Mouse (Mus musculus) heart, adult 2 months (tissue): ENCODE measurements around the gene Tex44.

Source experiments
- CTCF ChIP-seq: fragments of 200-600 bp; IDR thresholded peaks from 2 replicates; pipeline ENCODE4 v1.8.1; 2022; ENCODE audit warnings: antibody characterized with exemption, mild to moderate bottlenecking, moderate library complexity
- EP300 ChIP-seq: fragments of 200-500 bp; IDR thresholded peaks from 2 replicates; pipeline ENCODE4 v1.6.1; 2011; ENCODE audit warnings: low read depth, low read length, control low read depth; ENCODE audit not compliant: insufficient read depth
- POLR2A ChIP-seq: fragments of 200-500 bp; IDR thresholded peaks from 2 replicates; pipeline ENCODE4 v1.6.1; 2011; ENCODE audit warnings: mild to moderate bottlenecking, low read depth, low read length, control low read depth; ENCODE audit not compliant: insufficient read depth

DNA sequence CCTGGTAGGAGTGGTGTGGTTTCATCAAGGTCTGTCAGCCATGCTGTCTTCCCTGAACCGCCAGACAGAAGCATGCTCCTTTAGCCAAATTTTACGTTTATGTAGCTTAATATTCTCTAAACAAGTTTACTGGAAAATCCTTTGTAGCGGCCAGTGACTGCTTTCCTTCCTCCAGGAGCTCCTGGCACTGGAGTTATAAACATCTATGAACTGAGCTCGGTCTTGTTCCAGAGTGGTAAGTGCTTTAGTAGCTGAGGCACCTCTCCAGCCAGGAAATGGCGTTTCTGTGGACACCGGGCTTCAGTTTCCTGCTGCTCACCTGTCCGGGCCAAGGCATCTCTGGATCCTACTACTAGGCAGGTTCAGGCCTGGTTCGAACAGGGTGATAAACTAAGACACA lies 28.5 kb upstream of the Tex44 start:
- TF ChIP-seq POLR2A (no peak), CTCF (no peak), EP300 (no peak)
